Mouse (Mus musculus) C2C12 (cell line): ENCODE measurements around the gene Frem2. TPM values are rescaled to one million over a fixed set of nuclear protein-coding genes. Genes with fewer than 3 reads are reported as not detected.

Source experiments
- H3K27me3 ChIP-seq: one replicate; pipeline ENCODE4 v1.6.1; 2011; ENCODE audit not compliant: control insufficient read depth, insufficient read depth, insufficient read length
- H3K36me3 ChIP-seq: one replicate; pipeline ENCODE4 v1.6.1; 2011; ENCODE audit not compliant: control insufficient read depth, insufficient read depth
- H3K4me3 ChIP-seq: one replicate; pipeline ENCODE4 v1.5.1; 2011; ENCODE audit warnings: mild to moderate bottlenecking, control low read depth; ENCODE audit not compliant: poor library complexity, insufficient read depth, severe bottlenecking
- H3K79me2 ChIP-seq: one replicate; pipeline ENCODE4 v1.6.1; 2011; ENCODE audit not compliant: control insufficient read depth, insufficient read depth
- H3K79me3 ChIP-seq: one replicate; pipeline ENCODE4 v1.6.1; 2011; ENCODE audit warnings: low read depth, control low read depth
- H3ac ChIP-seq: one replicate; pipeline ENCODE3; 2011; ENCODE audit warnings: low read depth; ENCODE audit not compliant: control insufficient read depth, insufficient read length
- CEBPB ChIP-seq: IDR thresholded peaks from one replicate; pipeline ENCODE4 v1.6.1; 2011; ENCODE audit warnings: low read depth, mild to moderate bottlenecking, control low read depth, moderate library complexity
- CTCF ChIP-seq: IDR thresholded peaks from one replicate; pipeline ENCODE4 v1.5.1; 2011; ENCODE audit not compliant: control insufficient read depth, insufficient read depth, insufficient read length
- FOSL1 ChIP-seq: IDR thresholded peaks from one replicate; pipeline ENCODE4 v1.8.0; 2011; ENCODE audit warnings: mild to moderate bottlenecking, low read length; ENCODE audit not compliant: poor library complexity, insufficient read depth, severe bottlenecking
- MAX ChIP-seq: IDR thresholded peaks from one replicate; pipeline ENCODE4 v1.6.1; 2011; ENCODE audit warnings: mild to moderate bottlenecking, control low read depth
- MYOD1 ChIP-seq: IDR thresholded peaks from one replicate; pipeline ENCODE4 v1.6.1; 2011; ENCODE audit warnings: low read depth; ENCODE audit not compliant: control insufficient read depth, insufficient read length
- MYOG ChIP-seq: IDR thresholded peaks from one replicate; pipeline ENCODE4 v1.6.1; 2011; ENCODE audit not compliant: control insufficient read depth, insufficient read length; ENCODE audit errors: extremely low read depth
- USF1 ChIP-seq: IDR thresholded peaks from one replicate; pipeline ENCODE4 v1.6.1; 2011; ENCODE audit warnings: low read depth, mild to moderate bottlenecking, control low read depth, moderate library complexity
- long read RNA-seq, 2 experiments: library from polyadenylated mRNA; unstranded; transcript quantifications; one replicate each; pipeline ENCODE4 v2.0.0; 2019 to 2020
- polyA plus RNA-seq: library from polyadenylated mRNA; unstranded; fragments of >200 nt; fragmentation: generic; extraction: Trizol; gene quantifications from one replicate; pipeline ENCODE4 v1.2.1, GENCODE M21; 2012; ENCODE audit warnings: missing spikeins

The Frem2 gene
- not detected for polyA plus RNA-seq
- long read RNA-seq, experiment 1: 0 reads
- long read RNA-seq, experiment 2: 0 reads

GRCm38 (mm10) chr3:53656878-53657561 lies at the start of gene Frem2:
Frem2 (minus strand) TSS chr3:53657355.
- Histone ChIP-seq H3ac (no peak within 1 kb of the TSS), H3K27me3 (peaks cover 9% of the 10 kb centered on the region), H3K36me3 (no peaks in the 10 kb centered on the region), H3K79me2 (no peaks in the 10 kb centered on the region), H3K79me3 (no peaks in the 10 kb centered on the region), H3K4me3 (no peak within 1 kb of the TSS)
- TF ChIP-seq MYOD1 (no peak), MYOG (no peak), MAX (no peak), CTCF (no peak), FOSL1 (no peak), CEBPB (no peak), USF1 (no peak)

- peaks cover 11% of the 10 kb centered on the region for H3K27me3 ChIP-seq
- H3ac ChIP-seq: no peak overlapping the region
- TF ChIP-seq MYOD1: no peak
- no peak for TF ChIP-seq MYOG
- no peak for TF ChIP-seq USF1
- TF ChIP-seq CTCF: no peak
- no peak for TF ChIP-seq MAX
- no peaks in the 10 kb centered on the region for H3K36me3 ChIP-seq
- no peaks in the 10 kb centered on the region for H3K79me3 ChIP-seq
- H3K4me3 ChIP-seq: no peak overlapping the region
- no peaks in the 10 kb centered on the region for H3K79me2 ChIP-seq
Observed at GRCm38 (mm10) chr3:53705992-53706495, 48.9 kb upstream of the Frem2 start.

- no peak overlapping the region for H3K4me3 ChIP-seq
- no peaks in the 10 kb centered on the region for H3K79me2 ChIP-seq
- H3K27me3 ChIP-seq: peaks cover 6% of the 10 kb centered on the region
- no peaks in the 10 kb centered on the region for H3K36me3 ChIP-seq
- H3ac ChIP-seq: no peak overlapping the region
- TF ChIP-seq MAX (no peak), FOSL1 (no peak), CTCF (no peak), MYOG (no peak), USF1 (no peak), CEBPB (no peak), MYOD1 (no peak)
- H3K79me3 ChIP-seq: no peaks in the 10 kb centered on the region
Observed at GRCm38 (mm10) chr3:53703126-53703505, 46.0 kb upstream of the Frem2 start.

- H3K79me3 ChIP-seq: no peaks in the 10 kb centered on the region
- peaks cover 6% of the 10 kb centered on the region for H3K27me3 ChIP-seq
- no peaks in the 10 kb centered on the region for H3K79me2 ChIP-seq
- TF ChIP-seq MAX: no peak
- TF ChIP-seq FOSL1: no peak
- no peak for TF ChIP-seq CEBPB
- no peak for TF ChIP-seq USF1
- H3K36me3 ChIP-seq: no peaks in the 10 kb centered on the region
- no peak overlapping the region for H3ac ChIP-seq
- no peak overlapping the region for H3K4me3 ChIP-seq
Observed at GRCm38 (mm10) chr3:53702421-53703125, 45.4 kb upstream of the Frem2 start.

- no peak overlapping the region for H3K4me3 ChIP-seq
- H3K79me3 ChIP-seq: no peaks in the 10 kb centered on the region
- H3K79me2 ChIP-seq: no peaks in the 10 kb centered on the region
- H3ac ChIP-seq: no peak overlapping the region
- TF ChIP-seq MYOD1 (no peak), USF1 (no peak), CTCF (no peak), FOSL1 (no peak), CEBPB (no peak), MYOG (no peak), MAX (no peak)
- no peaks in the 10 kb centered on the region for H3K36me3 ChIP-seq
- peaks cover 6% of the 10 kb centered on the region for H3K27me3 ChIP-seq
Observed at GRCm38 (mm10) chr3:53701940-53702339, 44.8 kb upstream of the Frem2 start.

GRCm38 (mm10) chr3:53687776-53688175 lies 30.6 kb upstream of the Frem2 start:
- TF ChIP-seq MYOD1 (no peak), CTCF (no peak), MYOG (no peak), FOSL1 (no peak), MAX (no peak), CEBPB (no peak), USF1 (no peak)
- no peaks in the 10 kb centered on the region for H3K79me2 ChIP-seq

More at GRCm38 (mm10) chr3:53687776-53688175, 30.6 kb upstream of the Frem2 start:
- no peaks in the 10 kb centered on the region for H3K79me3 ChIP-seq
- H3K36me3 ChIP-seq: no peaks in the 10 kb centered on the region
- no peaks in the 10 kb centered on the region for H3K27me3 ChIP-seq
- H3K4me3 ChIP-seq: no peak overlapping the region
- no peak overlapping the region for H3ac ChIP-seq
